Mouse (Mus musculus) myocyte (in vitro differentiated cells): ENCODE measurements around the gene Lgi2. TPM values are rescaled to one million over a fixed set of nuclear protein-coding genes. Genes with fewer than 3 reads are reported as not detected.

Experiments used
- H3K27me3 ChIP-seq: one replicate; pipeline ENCODE4 v1.6.1; 2011; ENCODE audit not compliant: control insufficient read depth, insufficient read depth, insufficient read length
- H3K36me3 ChIP-seq: one replicate; pipeline ENCODE4 v1.6.1; 2011; ENCODE audit not compliant: control insufficient read depth, insufficient read depth
- H3K4me2 ChIP-seq: one replicate; pipeline ENCODE4 v1.6.1; 2011; ENCODE audit warnings: low read depth, control low read depth
- H3K4me3 ChIP-seq: one replicate; pipeline ENCODE4 v1.5.1; 2011; ENCODE audit warnings: mild to moderate bottlenecking, control low read depth, moderate library complexity
- H3K79me2 ChIP-seq: one replicate; pipeline ENCODE4 v1.6.1; 2011; ENCODE audit not compliant: control insufficient read depth, insufficient read depth
- H3ac ChIP-seq: one replicate; pipeline ENCODE4 v1.6.1; 2011; ENCODE audit not compliant: control insufficient read depth, insufficient read length
- CEBPB ChIP-seq: IDR thresholded peaks from 2 replicates; pipeline ENCODE4 v1.6.1; 2011; ENCODE audit warnings: mild to moderate bottlenecking, moderate library complexity; ENCODE audit not compliant: poor library complexity, insufficient read depth, severe bottlenecking
- E2F4 ChIP-seq: IDR thresholded peaks from one replicate; pipeline ENCODE4 v1.6.1; 2011; ENCODE audit warnings: mild to moderate bottlenecking, control low read depth, moderate library complexity; ENCODE audit not compliant: insufficient read depth
- MAX ChIP-seq: IDR thresholded peaks from one replicate; pipeline ENCODE4 v1.6.1; 2011; ENCODE audit warnings: low read depth, mild to moderate bottlenecking, control low read depth
- MYOD1 ChIP-seq, 3 experiments: IDR thresholded peaks; one replicate each; pipeline ENCODE4 v1.6.1; 2011; ENCODE audit warnings: control low read depth in 2 of 3, low read depth in 2 of 3, mild to moderate bottlenecking in 2 of 3, moderate library complexity in 1 of 3; ENCODE audit not compliant: insufficient read length in 2 of 3, control insufficient read depth in 1 of 3
- MYOG ChIP-seq, 3 experiments: IDR thresholded peaks; one replicate each; pipeline ENCODE4 v1.6.1; 2011; ENCODE audit warnings: control low read depth in 2 of 3, low read depth in 2 of 3, mild to moderate bottlenecking in 2 of 3; ENCODE audit not compliant: insufficient read length in 2 of 3, control insufficient read depth in 1 of 3, insufficient read depth in 1 of 3
- POLR2A ChIP-seq: IDR thresholded peaks from one replicate; pipeline ENCODE4 v1.6.1; 2011; ENCODE audit warnings: low read depth, mild to moderate bottlenecking, control low read depth, moderate library complexity; ENCODE audit not compliant: insufficient read length
- POLR2AphosphoS2 ChIP-seq: IDR thresholded peaks from one replicate; pipeline ENCODE4 v1.6.1; 2011; ENCODE audit warnings: low read depth, control low read depth; ENCODE audit not compliant: insufficient read length
- REST ChIP-seq: IDR thresholded peaks from one replicate; pipeline ENCODE4 v1.6.1; 2011; ENCODE audit warnings: mild to moderate bottlenecking, control low read depth, moderate library complexity; ENCODE audit not compliant: insufficient read depth, insufficient read length
- SRF ChIP-seq: IDR thresholded peaks from one replicate; pipeline ENCODE4 v1.6.1; 2011; ENCODE audit warnings: low read depth; ENCODE audit not compliant: control insufficient read depth, insufficient read length
- TCF12 ChIP-seq: IDR thresholded peaks from one replicate; pipeline ENCODE4 v1.6.1; 2011; ENCODE audit warnings: mild to moderate bottlenecking, control low read depth; ENCODE audit not compliant: poor library complexity, insufficient read depth, severe bottlenecking
- TCF3 ChIP-seq: IDR thresholded peaks from one replicate; pipeline ENCODE4 v1.6.1; 2011; ENCODE audit warnings: low read depth, control low read depth; ENCODE audit not compliant: insufficient read length
- USF1 ChIP-seq: IDR thresholded peaks from one replicate; pipeline ENCODE4 v1.6.1; 2011; ENCODE audit warnings: low read depth, mild to moderate bottlenecking, control low read depth, moderate library complexity
- polyA plus RNA-seq: library from polyadenylated mRNA; unstranded; fragments of >200 nt; fragmentation: generic; extraction: Trizol; gene quantifications from one replicate; pipeline ENCODE4 v1.2.1, GENCODE M21; 2012; ENCODE audit warnings: missing spikeins

The Lgi2 gene
- polyA plus RNA-seq, 1 experiment: 0.01 TPM

DNA sequence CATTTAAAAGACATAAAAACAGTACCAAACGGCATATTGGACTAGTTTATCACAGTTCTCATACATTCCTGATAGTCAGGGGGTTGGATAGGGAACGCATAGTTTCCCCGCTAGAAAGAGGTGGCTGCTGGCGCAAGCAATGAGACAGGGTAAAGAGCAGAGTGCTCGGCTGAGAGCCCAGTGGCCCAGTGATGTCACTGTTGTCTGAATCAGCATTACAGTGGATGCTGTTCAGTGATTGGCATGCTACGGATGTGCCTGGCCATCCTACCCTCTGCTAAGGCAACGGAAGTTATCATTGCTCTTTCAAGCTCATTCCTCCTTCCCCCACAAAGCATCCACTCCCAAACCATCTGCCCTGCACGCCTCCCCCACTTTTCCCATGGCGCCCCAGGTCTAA lies 32.6 kb downstream of the Lgi2 start:
- no peak overlapping the region for H3K4me3 ChIP-seq
- no peaks in the 10 kb centered on the region for H3K36me3 ChIP-seq
- TF ChIP-seq MYOG (IDR thresholded peaks at IDR 0.05; ENCODE audit: control insufficient read depth in 1 of 3, insufficient read depth in 1 of 3, insufficient read length in 2 of 3, low read depth in 2 of 3) (no peak), REST (no peak), TCF3 (no peak), MYOD1 (IDR thresholded peaks at IDR 0.05; ENCODE audit: control insufficient read depth in 1 of 3, insufficient read length in 2 of 3, low read depth in 2 of 3) (no peak), MAX (no peak), POLR2AphosphoS2 (no peak), CEBPB (no peak), SRF (no peak), E2F4 (no peak), USF1 (no peak), POLR2A (no peak), TCF12 (no peak)
- H3ac ChIP-seq: no peak overlapping the region
- H3K27me3 ChIP-seq: no peaks in the 10 kb centered on the region
- no peak overlapping the region for H3K4me2 ChIP-seq
- no peaks in the 10 kb centered on the region for H3K79me2 ChIP-seq

DNA sequence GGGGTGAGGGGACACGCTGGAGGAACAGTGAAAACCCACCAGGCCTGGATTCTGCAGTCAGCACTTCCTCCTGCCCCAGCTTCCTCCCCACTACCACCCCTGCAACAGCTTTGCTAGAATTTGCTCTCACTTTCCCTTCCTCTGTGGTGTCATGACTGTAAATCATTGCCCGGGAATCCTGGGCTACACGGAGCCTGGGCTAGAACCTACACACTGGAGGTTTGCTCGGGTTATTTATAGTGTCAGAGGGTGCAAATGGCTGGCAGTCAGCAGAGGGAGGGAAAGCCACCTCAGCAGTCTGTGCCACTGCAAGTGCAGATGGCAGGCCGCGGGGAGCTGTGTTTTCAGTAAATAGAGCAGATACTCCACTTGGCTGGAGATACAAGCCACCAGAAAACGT lies 37.7 kb downstream of the Lgi2 start:
- H3K27me3 ChIP-seq: no peaks in the 10 kb centered on the region

DNA sequence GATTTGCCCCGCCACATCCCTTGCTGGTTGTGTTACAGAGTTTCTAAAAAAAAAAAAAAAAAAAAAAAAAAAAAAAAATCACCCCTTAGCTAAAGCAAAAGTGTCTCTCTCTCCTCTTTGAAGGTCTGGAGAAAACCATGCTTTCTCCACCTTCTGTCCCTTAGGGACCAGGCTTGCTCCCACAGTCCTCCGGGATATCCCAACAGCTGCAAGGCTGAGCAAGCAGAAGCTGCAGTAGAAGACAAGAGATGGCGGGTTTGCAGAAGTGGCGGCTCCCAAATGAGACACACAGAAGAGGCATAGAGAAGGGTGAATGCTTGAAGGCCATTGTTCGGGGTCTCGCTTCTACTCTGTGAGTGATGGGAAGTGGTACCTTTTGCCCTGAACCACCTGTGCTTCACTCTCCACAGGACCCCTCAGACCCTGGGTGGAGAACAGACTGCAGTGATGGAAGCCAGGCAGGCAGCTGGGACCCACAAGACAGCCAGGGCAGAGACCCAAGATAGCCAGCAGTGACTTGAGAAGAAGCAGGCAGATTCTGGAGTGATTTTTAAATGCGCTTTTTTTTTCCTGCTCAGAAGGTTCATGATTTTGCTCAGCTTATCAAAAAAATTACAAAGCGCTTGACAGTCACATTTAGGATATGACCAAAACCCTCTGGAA lies 39.8 kb downstream of the Lgi2 start:
- TF ChIP-seq USF1 (no peak), POLR2A (no peak), POLR2AphosphoS2 (no peak), E2F4 (no peak), MAX (no peak), TCF12 (no peak), MYOG (IDR thresholded peaks at IDR 0.05; ENCODE audit: control insufficient read depth in 1 of 3, insufficient read depth in 1 of 3, insufficient read length in 2 of 3, low read depth in 2 of 3) (no peak)
- no peaks in the 10 kb centered on the region for H3K79me2 ChIP-seq
- H3K4me2 ChIP-seq: no peak overlapping the region
- no peaks in the 10 kb centered on the region for H3K36me3 ChIP-seq
- H3K27me3 ChIP-seq: no peaks in the 10 kb centered on the region
- no peak overlapping the region for H3K4me3 ChIP-seq
- no peak overlapping the region for H3ac ChIP-seq

More for the DNA sequence above, 37.7 kb downstream of the Lgi2 start:
- Histone ChIP-seq H3K4me2 (no peak overlapping the region), H3K79me2 (no peaks in the 10 kb centered on the region), H3K4me3 (no peak overlapping the region), H3ac (no peak overlapping the region), H3K36me3 (no peaks in the 10 kb centered on the region)
- no peak for TF ChIP-seq USF1
- TF ChIP-seq CEBPB: no peak
- TF ChIP-seq E2F4: no peak
- TF ChIP-seq MAX: no peak
- TF ChIP-seq POLR2A: no peak
- no peak for TF ChIP-seq MYOD1 (IDR thresholded peaks at IDR 0.05; ENCODE audit: control insufficient read depth in 1 of 3, insufficient read length in 2 of 3, low read depth in 2 of 3)
- TF ChIP-seq TCF3: no peak
- TF ChIP-seq TCF12: no peak
- no peak for TF ChIP-seq SRF
- no peak for TF ChIP-seq MYOG (IDR thresholded peaks at IDR 0.05; ENCODE audit: control insufficient read depth in 1 of 3, insufficient read depth in 1 of 3, insufficient read length in 2 of 3, low read depth in 2 of 3)
- no peak for TF ChIP-seq POLR2AphosphoS2
- TF ChIP-seq REST: no peak

- Histone ChIP-seq H3K27me3 (no peaks in the 10 kb centered on the region), H3K4me2 (no peak overlapping the region), H3K79me2 (no peaks in the 10 kb centered on the region), H3K4me3 (no peak overlapping the region), H3ac (no peak overlapping the region), H3K36me3 (no peaks in the 10 kb centered on the region)
- TF ChIP-seq MYOD1 (IDR thresholded peaks at IDR 0.05; ENCODE audit: control insufficient read depth in 1 of 3, insufficient read length in 2 of 3, low read depth in 2 of 3) (no peak), CEBPB (no peak), TCF3 (no peak), E2F4 (no peak), REST (no peak), MAX (no peak), USF1 (no peak), POLR2AphosphoS2 (no peak), MYOG (IDR thresholded peaks at IDR 0.05; ENCODE audit: control insufficient read depth in 1 of 3, insufficient read depth in 1 of 3, insufficient read length in 2 of 3, low read depth in 2 of 3) (no peak), SRF (no peak), POLR2A (no peak), TCF12 (no peak)
Observed at GRCm38 (mm10) chr5:52524207-52524606, 42.1 kb downstream of the Lgi2 start.
